Mouse (Mus musculus): ENCODE measurements at regions not wholly inside any gene's neighbourhood (a gene's known extent, or its start where the extent isn't known, plus 50 kb on each side); places are given as distances from the start of the nearest gene placed in this dataset.

- no peaks in the 10 kb centered on the region for H3K27me3 ChIP-seq (ENCODE audit: insufficient read depth, poor library complexity, severe bottlenecking)
- H3K27ac ChIP-seq = no peak overlapping the region
- H3K36me3 ChIP-seq = no peaks in the 10 kb centered on the region
- no peaks in the 10 kb centered on the region for H3K4me1 ChIP-seq
- no peaks in the 10 kb centered on the region for H3K9me3 ChIP-seq
- DNase-seq (ENCODE audit: low spot score) = no peak
- no peak overlapping the region for H3K4me3 ChIP-seq
- WGBS = 51% methylated on average over 5 of the region's 5 CpGs
Observed at GRCm38 (mm10) chr3:131772593-131772992, 208.0 kb downstream of the Papss1 start.

DNA sequence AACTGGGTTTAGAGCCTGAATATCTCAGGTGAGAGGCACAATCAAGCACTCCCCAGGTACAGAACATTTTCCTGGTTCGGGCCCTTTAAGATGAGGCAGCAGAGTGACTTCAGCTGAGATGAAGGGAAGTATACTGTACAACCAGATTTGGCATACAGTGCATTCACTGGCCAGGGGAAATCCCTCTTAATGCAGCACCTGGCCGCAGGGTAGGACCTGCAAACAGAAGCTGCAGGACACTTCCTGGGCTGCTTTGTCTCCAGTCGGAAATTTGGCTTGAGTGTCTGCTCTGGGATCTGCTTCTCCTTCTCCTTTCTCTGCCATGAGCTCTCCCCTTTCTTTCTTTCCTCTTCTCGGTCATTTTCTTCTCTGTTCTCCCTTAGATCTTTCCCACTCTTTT lies 210.9 kb downstream of the Papss1 start:
- Histone ChIP-seq H3K36me3 (no peaks in the 10 kb centered on the region), H3K27me3 (ENCODE audit: insufficient read depth, poor library complexity, severe bottlenecking) (no peaks in the 10 kb centered on the region), H3K27ac (no peak overlapping the region), H3K9me3 (no peaks in the 10 kb centered on the region), H3K4me3 (no peak overlapping the region), H3K4me1 (no peaks in the 10 kb centered on the region)
- no peak for DNase-seq (ENCODE audit: low spot score)
- WGBS = 67% methylated on average over 4 of the region's 4 CpGs

DNA sequence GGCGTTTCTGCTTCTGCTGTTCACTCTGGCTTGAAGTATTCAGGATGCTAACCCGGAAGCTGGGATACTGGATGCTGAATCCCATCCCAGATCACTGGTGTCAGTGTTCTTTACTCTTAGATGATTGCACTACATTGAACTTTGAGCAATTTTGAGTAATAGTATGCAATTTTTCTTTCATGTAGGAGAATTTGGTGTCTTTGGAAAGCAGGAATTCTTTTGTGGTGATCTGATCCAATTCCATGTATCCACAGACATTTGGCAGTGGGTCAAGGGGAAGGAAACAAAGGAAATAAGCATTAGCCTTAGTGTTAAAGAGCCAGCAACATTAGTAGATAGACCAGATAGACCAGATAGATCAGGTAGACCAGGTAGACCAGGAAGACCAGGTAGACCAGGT lies 212.1 kb downstream of the Papss1 start:
- Histone ChIP-seq H3K27ac (no peak overlapping the region), H3K36me3 (no peaks in the 10 kb centered on the region), H3K27me3 (ENCODE audit: insufficient read depth, poor library complexity, severe bottlenecking) (no peaks in the 10 kb centered on the region), H3K4me1 (no peaks in the 10 kb centered on the region), H3K9me3 (no peaks in the 10 kb centered on the region), H3K4me3 (no peak overlapping the region)
- no peak for DNase-seq (ENCODE audit: low spot score)
- WGBS = 82% methylated on average over 2 of the region's 2 CpGs

- H3K9me3 ChIP-seq = no peaks in the 10 kb centered on the region
- no peaks in the 10 kb centered on the region for H3K4me1 ChIP-seq
- H3K36me3 ChIP-seq = no peaks in the 10 kb centered on the region
- no peaks in the 10 kb centered on the region for H3K27me3 ChIP-seq (ENCODE audit: insufficient read depth, poor library complexity, severe bottlenecking)
- H3K4me3 ChIP-seq = no peak overlapping the region
- 77% methylated on average over 7 of the region's 7 CpGs for WGBS
- H3K27ac ChIP-seq = no peak overlapping the region
- DNase-seq (ENCODE audit: low spot score) = no peak
Observed at GRCm38 (mm10) chr3:131779803-131780202, 215.2 kb downstream of the Papss1 start.

GRCm38 (mm10) chr3:131785524-131785923 lies 221.0 kb downstream of the Papss1 start:
- no peak for DNase-seq (ENCODE audit: low spot score)
- 77% methylated on average over 3 of the region's 3 CpGs for WGBS
- Histone ChIP-seq H3K4me3 (no peak overlapping the region), H3K4me1 (no peaks in the 10 kb centered on the region), H3K27ac (no peak overlapping the region), H3K36me3 (no peaks in the 10 kb centered on the region), H3K9me3 (no peaks in the 10 kb centered on the region), H3K27me3 (ENCODE audit: insufficient read depth, poor library complexity, severe bottlenecking) (no peaks in the 10 kb centered on the region)

- no peak for DNase-seq (ENCODE audit: low spot score)
- Histone ChIP-seq H3K27me3 (ENCODE audit: insufficient read depth, poor library complexity, severe bottlenecking) (no peaks in the 10 kb centered on the region), H3K4me1 (no peaks in the 10 kb centered on the region), H3K4me3 (no peak overlapping the region), H3K36me3 (no peaks in the 10 kb centered on the region), H3K27ac (no peak overlapping the region), H3K9me3 (no peaks in the 10 kb centered on the region)
- 71% methylated on average over 2 of the region's 2 CpGs for WGBS
Observed at GRCm38 (mm10) chr3:131788321-131788720, 223.8 kb downstream of the Papss1 start.

GRCm38 (mm10) chr3:131789177-131789576 lies 224.6 kb downstream of the Papss1 start:
- H3K4me1 ChIP-seq = no peaks in the 10 kb centered on the region
- H3K27me3 ChIP-seq (ENCODE audit: insufficient read depth, poor library complexity, severe bottlenecking) = no peaks in the 10 kb centered on the region
- no peaks in the 10 kb centered on the region for H3K9me3 ChIP-seq
- DNase-seq (ENCODE audit: low spot score) = no peak
- no peak overlapping the region for H3K27ac ChIP-seq
- no peaks in the 10 kb centered on the region for H3K36me3 ChIP-seq
- no peak overlapping the region for H3K4me3 ChIP-seq

DNA sequence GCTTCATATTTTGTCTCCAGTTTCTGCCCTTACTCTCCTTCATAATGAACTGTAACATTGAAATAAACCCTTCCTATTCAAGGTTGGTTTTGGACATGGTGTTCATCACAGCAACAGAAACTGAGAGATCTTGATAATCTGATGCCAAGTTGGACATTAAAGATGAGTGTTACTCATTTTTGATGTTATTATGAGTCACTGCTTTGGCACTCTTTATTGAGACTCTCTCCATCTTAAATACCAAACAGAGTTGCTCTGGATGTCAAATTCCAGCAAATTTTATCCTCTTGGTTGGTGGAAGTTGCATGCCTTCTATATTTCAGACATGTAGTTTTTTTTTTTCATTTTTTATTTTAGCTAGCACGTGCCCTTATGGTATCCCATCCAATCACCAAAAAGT lies 229.5 kb downstream of the Papss1 start:
- no peak overlapping the region for H3K4me3 ChIP-seq
- no peak overlapping the region for H3K27ac ChIP-seq
- H3K27me3 ChIP-seq (ENCODE audit: insufficient read depth, poor library complexity, severe bottlenecking) = no peaks in the 10 kb centered on the region
- no peaks in the 10 kb centered on the region for H3K4me1 ChIP-seq
- no peaks in the 10 kb centered on the region for H3K9me3 ChIP-seq
- WGBS = 89% methylated on average over 1 of the region's 1 CpGs
- no peaks in the 10 kb centered on the region for H3K36me3 ChIP-seq
- DNase-seq (ENCODE audit: low spot score) = no peak

DNA sequence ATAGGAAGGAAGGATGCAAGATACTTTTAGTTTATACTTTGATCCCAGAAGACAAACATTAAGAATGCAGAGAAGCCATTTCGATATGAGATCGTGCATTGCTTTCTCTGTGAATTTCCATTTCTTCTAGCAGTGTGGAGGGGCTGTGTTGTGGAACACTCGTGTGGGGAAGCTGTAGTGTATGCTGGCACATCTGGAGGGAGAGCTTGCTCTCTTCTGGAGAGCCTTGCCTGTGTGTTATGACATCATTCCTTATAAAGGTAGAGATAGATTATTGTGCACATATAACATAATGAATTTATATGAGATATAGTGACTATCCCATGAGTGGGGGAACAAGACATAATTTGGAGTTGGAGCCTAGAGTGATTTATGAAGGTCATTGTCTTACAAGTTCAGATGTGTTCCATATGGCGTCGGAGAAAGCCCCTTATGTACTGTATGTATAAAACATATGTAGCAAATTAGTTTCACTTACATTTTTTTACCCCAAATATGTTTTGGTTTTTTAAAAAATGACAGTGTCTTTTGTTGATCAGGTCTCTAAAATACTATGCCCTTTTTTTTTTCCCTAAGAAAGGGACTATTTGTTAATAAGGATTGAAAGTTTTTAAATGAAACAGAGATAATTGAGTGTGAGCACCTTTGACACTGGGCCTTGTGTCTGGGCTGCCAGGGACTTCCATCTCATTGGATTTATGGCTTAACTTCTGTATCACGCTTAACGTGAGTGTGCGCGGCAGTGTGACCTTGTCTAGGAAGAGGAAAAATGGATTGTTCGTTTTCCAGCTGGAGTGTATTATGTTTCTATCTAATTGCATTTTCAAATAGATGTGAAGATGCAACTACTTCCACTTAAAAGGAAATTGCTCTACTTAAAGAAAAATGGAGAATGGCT lies 230.8 kb downstream of the Papss1 start:
- Histone ChIP-seq H3K4me3 (no peak overlapping the region), H3K27me3 (ENCODE audit: insufficient read depth, poor library complexity, severe bottlenecking) (no peaks in the 10 kb centered on the region), H3K36me3 (no peaks in the 10 kb centered on the region), H3K9me3 (no peaks in the 10 kb centered on the region), H3K4me1 (no peaks in the 10 kb centered on the region), H3K27ac (no peak overlapping the region)
- no peak for DNase-seq (ENCODE audit: low spot score)
- WGBS = 83% methylated on average over 10 of the region's 10 CpGs

- Histone ChIP-seq H3K27ac (no peak overlapping the region), H3K4me3 (no peak overlapping the region), H3K4me1 (peaks cover 2% of the 10 kb centered on the region; the same call in 1 of the 2 replicates), H3K9me3 (no peaks in the 10 kb centered on the region), H3K36me3 (no peaks in the 10 kb centered on the region), H3K27me3 (ENCODE audit: insufficient read depth, poor library complexity, severe bottlenecking) (no peaks in the 10 kb centered on the region)
- no peak for DNase-seq (ENCODE audit: low spot score)
- WGBS = 76% methylated on average over 4 of the region's 4 CpGs
Observed at GRCm38 (mm10) chr3:131799774-131800173, 235.2 kb downstream of the Papss1 start.

DNA sequence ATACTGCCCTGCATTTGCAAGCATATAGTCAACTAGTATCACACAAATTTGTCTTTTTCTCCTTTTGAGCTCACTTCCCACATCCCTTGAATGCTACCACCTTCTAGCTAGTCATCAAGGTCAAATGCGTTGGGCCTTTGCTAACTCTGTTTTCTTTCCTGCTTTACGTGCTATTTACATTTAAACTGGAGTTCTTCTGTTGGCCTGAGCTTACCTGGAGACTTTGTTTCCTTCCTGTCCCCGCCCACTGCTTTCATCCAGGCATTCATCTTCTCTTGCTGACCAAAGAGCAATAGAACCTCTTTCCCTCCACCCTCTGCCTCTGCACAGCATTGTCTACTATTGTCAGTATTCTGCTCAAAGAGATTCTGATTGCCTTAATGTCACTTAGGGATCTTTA lies 237.0 kb downstream of the Papss1 start:
- Histone ChIP-seq H3K36me3 (no peaks in the 10 kb centered on the region), H3K27me3 (ENCODE audit: insufficient read depth, poor library complexity, severe bottlenecking) (no peaks in the 10 kb centered on the region), H3K4me3 (no peak overlapping the region), H3K4me1 (peaks cover 2% of the 10 kb centered on the region; the same call in 1 of the 2 replicates), H3K9me3 (no peaks in the 10 kb centered on the region), H3K27ac (no peak overlapping the region)
- 72% methylated on average over 3 of the region's 3 CpGs for WGBS
- no peak for DNase-seq (ENCODE audit: low spot score)

DNA sequence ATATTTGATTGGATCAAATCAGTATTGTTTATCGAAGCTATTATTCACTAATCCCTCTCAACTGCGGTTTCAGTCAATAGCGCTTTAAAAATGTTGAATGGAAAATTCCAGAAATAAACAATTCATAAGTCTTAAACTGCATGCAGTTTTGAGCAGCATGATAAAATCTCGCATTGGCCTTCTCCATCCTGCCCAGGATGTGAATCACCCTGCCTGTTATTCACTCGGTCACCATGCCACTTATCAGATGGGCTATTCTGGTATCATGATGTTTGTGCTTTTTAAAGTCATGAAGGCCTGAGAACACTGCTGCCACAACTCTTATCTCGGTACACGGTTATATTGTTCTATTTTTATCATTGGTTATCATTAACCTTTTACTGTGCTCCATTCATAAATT lies 238.3 kb downstream of the Papss1 start:
- Histone ChIP-seq H3K27ac (no peak overlapping the region), H3K4me1 (peaks cover 2% of the 10 kb centered on the region; the same call in 1 of the 2 replicates), H3K4me3 (no peak overlapping the region), H3K27me3 (ENCODE audit: insufficient read depth, poor library complexity, severe bottlenecking) (no peaks in the 10 kb centered on the region), H3K36me3 (no peaks in the 10 kb centered on the region), H3K9me3 (no peaks in the 10 kb centered on the region)
- DNase-seq (ENCODE audit: low spot score) = no peak
- 53% methylated on average over 7 of the region's 7 CpGs for WGBS

DNA sequence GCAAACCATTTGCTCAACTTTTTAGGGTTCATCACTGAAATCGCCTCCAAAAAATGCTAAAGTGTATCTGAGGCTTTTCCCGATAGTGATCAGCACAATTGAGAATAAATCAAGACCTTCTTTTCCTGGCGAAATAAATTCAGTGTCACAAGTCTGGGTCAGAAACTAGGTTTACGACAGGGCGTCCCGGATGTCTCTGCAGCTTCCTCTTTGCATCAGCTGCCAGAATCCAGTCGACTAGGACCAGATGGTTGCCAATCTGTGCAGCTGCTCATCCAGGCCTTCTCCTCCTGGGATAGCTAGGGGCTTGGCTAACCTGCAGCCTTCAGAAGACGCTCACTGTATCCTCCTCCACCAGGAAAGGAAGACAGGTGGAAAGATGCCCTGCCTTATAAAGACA lies 243.6 kb downstream of the Papss1 start:
- Histone ChIP-seq H3K36me3 (no peaks in the 10 kb centered on the region), H3K9me3 (no peaks in the 10 kb centered on the region), H3K4me3 (no peak overlapping the region), H3K4me1 (no peaks in the 10 kb centered on the region), H3K27me3 (ENCODE audit: insufficient read depth, poor library complexity, severe bottlenecking) (no peaks in the 10 kb centered on the region), H3K27ac (no peak overlapping the region)
- no peak for DNase-seq (ENCODE audit: low spot score)
- WGBS = 80% methylated on average over 8 of the region's 8 CpGs

GRCm38 (mm10) chr3:131812968-131813367 lies 248.4 kb downstream of the Papss1 start:
- no peaks in the 10 kb centered on the region for H3K4me1 ChIP-seq
- no peaks in the 10 kb centered on the region for H3K9me3 ChIP-seq
- H3K4me3 ChIP-seq = no peak overlapping the region
- DNase-seq (ENCODE audit: low spot score) = no peak
- no peaks in the 10 kb centered on the region for H3K27me3 ChIP-seq (ENCODE audit: insufficient read depth, poor library complexity, severe bottlenecking)
- no peaks in the 10 kb centered on the region for H3K36me3 ChIP-seq
- no peak overlapping the region for H3K27ac ChIP-seq
- 52% methylated on average over 6 of the region's 6 CpGs for WGBS

All from heart, embryonic 10.5 days (tissue).